Mouse (Mus musculus) lung, adult 2 months (tissue): ENCODE measurements around the gene Mogat2.

Source experiments
- CTCF ChIP-seq: fragments of 200-500 bp; IDR thresholded peaks from 2 replicates; pipeline ENCODE4 v1.5.1; 2011; ENCODE audit warnings: mild to moderate bottlenecking, low read length, control low read depth; ENCODE audit not compliant: insufficient read depth
- POLR2A ChIP-seq: fragments of 200-500 bp; IDR thresholded peaks from 2 replicates; pipeline ENCODE4 v1.6.1; 2011; ENCODE audit warnings: low read depth, mild to moderate bottlenecking, control low read depth, low read length, borderline replicate concordance; ENCODE audit errors: extremely low read depth

GRCm38 (mm10) chr7:99202163-99202562 lies 36.3 kb downstream of the Mogat2 start:
- TF ChIP-seq POLR2A (no peak), CTCF (no peak)
